Mouse (Mus musculus) MEL (cell line): Measurements from ENCODE around the gene Smad6. TPM values are rescaled to one million over a fixed set of nuclear protein-coding genes. Genes with fewer than 3 reads are reported as not detected.

Source experiments
- DNase-seq: peaks from one replicate; pipeline ENCODE4 v3.0.0; 2011; ENCODE audit warnings: low read depth, low spot score
- H3K27ac ChIP-seq: 2 replicates; pipeline ENCODE4 v1.5.1; 2012; ENCODE audit warnings: low read depth, mild to moderate bottlenecking, control low read depth, low read length, moderate library complexity; ENCODE audit not compliant: control insufficient read depth
- H3K27me3 ChIP-seq, 2 experiments: fragments of 150-350 bp in 1 of 2; sonication (generic) in 1 of 2; 2 replicates each; pipeline ENCODE4 v1.6.1; 2012; ENCODE audit warnings: low read length in 2 of 2, mild to moderate bottlenecking in 2 of 2, improper control_type of control experiment in 1 of 2, moderate library complexity in 1 of 2; ENCODE audit not compliant: insufficient read depth in 2 of 2, control insufficient read depth in 1 of 2
- H3K36me3 ChIP-seq, 2 experiments: 2 replicates each; pipeline ENCODE4 v1.6.1; 2012 to 2014; ENCODE audit warnings: low read length in 2 of 2, improper control_type of control experiment in 1 of 2, inconsistent platforms in 1 of 2, mild to moderate bottlenecking in 1 of 2; ENCODE audit not compliant: insufficient read depth in 2 of 2, control insufficient read depth in 1 of 2
- H3K4me1 ChIP-seq, 2 experiments: fragments of 150-350 bp in 1 of 2; sonication (generic) in 1 of 2; 2 replicates each; pipeline ENCODE4 v1.6.1; 2012; ENCODE audit warnings: low read length in 2 of 2, improper control_type of control experiment in 1 of 2, mild to moderate bottlenecking in 1 of 2; ENCODE audit not compliant: insufficient read depth in 2 of 2, control insufficient read depth in 1 of 2
- H3K4me3 ChIP-seq, 2 experiments: fragments of 150-350 bp in 1 of 2; sonication (generic) in 1 of 2; 2 replicates each; pipeline ENCODE4 v1.5.1; 2012; ENCODE audit warnings: low read depth in 2 of 2, low read length in 2 of 2, mild to moderate bottlenecking in 2 of 2, moderate library complexity in 2 of 2, control low read depth in 1 of 2, improper control_type of control experiment in 1 of 2; ENCODE audit not compliant: control insufficient read depth in 1 of 2, insufficient read depth in 1 of 2
- H3K79me2 ChIP-seq: 2 replicates; pipeline ENCODE4 v1.6.1; 2012; ENCODE audit warnings: mild to moderate bottlenecking, low read length, moderate library complexity; ENCODE audit not compliant: control insufficient read depth, poor library complexity, insufficient read depth
- H3K9ac ChIP-seq: 2 replicates; pipeline ENCODE4 v1.6.1; 2012; ENCODE audit warnings: low read depth, mild to moderate bottlenecking, control low read depth, low read length, moderate library complexity; ENCODE audit not compliant: control insufficient read depth, poor library complexity, severe bottlenecking
- H3K9me3 ChIP-seq: fragments of 150-350 bp; sonication (generic); replicated peaks from 2 replicates; pipeline ENCODE4 v1.6.1; 2012; ENCODE audit warnings: mild to moderate bottlenecking, low read length, improper control_type of control experiment, moderate library complexity; ENCODE audit not compliant: insufficient read depth
- CHD1 ChIP-seq: IDR thresholded peaks from 2 replicates; pipeline ENCODE4 v1.6.1; 2012; ENCODE audit warnings: low read depth, mild to moderate bottlenecking, inconsistent platforms, low read length, improper control_type of control experiment
- CHD2 ChIP-seq: IDR thresholded peaks from 2 replicates; pipeline ENCODE4 v1.6.1; 2011; ENCODE audit warnings: low read length, improper control_type of control experiment
- EP300 ChIP-seq, 2 experiments: IDR thresholded peaks; 2 replicates each; pipeline ENCODE4 v1.6.1; 2011; ENCODE audit warnings: improper control_type of control experiment in 2 of 2, low read length in 2 of 2, low read depth in 1 of 2, mild to moderate bottlenecking in 1 of 2
- GATA1 ChIP-seq: IDR thresholded peaks from 2 replicates; pipeline ENCODE4 v1.6.1; 2011; ENCODE audit warnings: low read depth, low read length, improper control_type of control experiment
- MAX ChIP-seq: IDR thresholded peaks from 2 replicates; pipeline ENCODE4 v1.6.1; 2011; ENCODE audit warnings: low read length, improper control_type of control experiment
- MXI1 ChIP-seq: IDR thresholded peaks from 2 replicates; pipeline ENCODE4 v1.6.1; 2011; ENCODE audit warnings: mild to moderate bottlenecking, low read depth, low read length, improper control_type of control experiment
- MYB ChIP-seq: IDR thresholded peaks from 2 replicates; pipeline ENCODE4 v1.6.1; 2011; ENCODE audit warnings: mild to moderate bottlenecking, low read depth, low read length, improper control_type of control experiment
- NRF1 ChIP-seq: IDR thresholded peaks from 2 replicates; pipeline ENCODE4 v1.6.1; 2014; ENCODE audit warnings: low read depth, mild to moderate bottlenecking, inconsistent platforms, low read length, improper control_type of control experiment, moderate library complexity; ENCODE audit not compliant: poor library complexity, insufficient read depth, severe bottlenecking
- POLR2A ChIP-seq, 2 experiments: IDR thresholded peaks; 2 replicates each; pipeline ENCODE4 v1.6.1; 2011 to 2012; ENCODE audit warnings: low read length in 2 of 2, mild to moderate bottlenecking in 2 of 2, control low read depth in 1 of 2, improper control_type of control experiment in 1 of 2, low read depth in 1 of 2, moderate library complexity in 1 of 2; ENCODE audit not compliant: control insufficient read depth in 1 of 2, insufficient read depth in 1 of 2, poor library complexity in 1 of 2
- POLR2AphosphoS5 ChIP-seq: IDR thresholded peaks from 2 replicates; pipeline ENCODE4 v1.6.1; 2012; ENCODE audit warnings: low read depth, borderline replicate concordance, mild to moderate bottlenecking, inconsistent platforms, low read length, moderate library complexity, mixed read lengths
- SIN3A ChIP-seq: IDR thresholded peaks from 2 replicates; pipeline ENCODE4 v1.6.1; 2012; ENCODE audit warnings: low read length, improper control_type of control experiment, inconsistent platforms
- TAL1 ChIP-seq: IDR thresholded peaks from 2 replicates; pipeline ENCODE4 v1.6.1; 2012; ENCODE audit warnings: mild to moderate bottlenecking, inconsistent platforms, low read length, moderate library complexity, mixed read lengths
- TBP ChIP-seq: IDR thresholded peaks from 2 replicates; pipeline ENCODE4 v1.8.0; 2011; ENCODE audit warnings: low read depth, low read length, improper control_type of control experiment
- TCF12 ChIP-seq: IDR thresholded peaks from 2 replicates; pipeline ENCODE4 v1.6.1; 2014; ENCODE audit warnings: low read depth, mild to moderate bottlenecking, inconsistent platforms, low read length, improper control_type of control experiment, moderate library complexity
- UBTF ChIP-seq: IDR thresholded peaks from 2 replicates; pipeline ENCODE4 v1.6.1; 2012; ENCODE audit warnings: low read depth, mild to moderate bottlenecking, inconsistent platforms, low read length, improper control_type of control experiment, moderate library complexity, borderline replicate concordance; ENCODE audit not compliant: insufficient read depth
- ZC3H11A ChIP-seq: IDR thresholded peaks from 2 replicates; pipeline ENCODE4 v1.6.1; 2012; ENCODE audit warnings: low read depth, mild to moderate bottlenecking, inconsistent platforms, low read length, improper control_type of control experiment
- ZMIZ1 ChIP-seq: IDR thresholded peaks from 2 replicates; pipeline ENCODE4 v1.6.1; 2012; ENCODE audit warnings: low read depth, mild to moderate bottlenecking, inconsistent platforms, low read length, improper control_type of control experiment, moderate library complexity
- ZNF384 ChIP-seq: IDR thresholded peaks from 2 replicates; pipeline ENCODE4 v1.6.1; 2012; ENCODE audit warnings: low read depth, mild to moderate bottlenecking, inconsistent platforms, low read length, improper control_type of control experiment
- polyA plus RNA-seq, 2 experiments: library from polyadenylated mRNA; stranded (reverse) in 1 of 2; unstranded in 1 of 2; fragments of >175 nt in 1 of 2; fragments of >200 nt in 1 of 2; gene quantifications; 2 replicates each; pipeline versions ENCODE4 v1.2.1 to v1.2.4; 2012; ENCODE audit warnings: low replicate concordance in 2 of 2, low read depth in 1 of 2; ENCODE audit not compliant: insufficient read length in 2 of 2, insufficient read depth in 1 of 2, missing spikeins in 1 of 2
- total RNA-seq: library from RNA; depleted of rRNA; stranded (reverse); fragments of 300-350 nt; gene quantifications from 2 replicates; pipeline ENCODE4 v1.2.3, GENCODE M21; 2012

The Smad6 gene
- total and polyA plus RNA-seq, 3 experiments, result 2.2 to 3.9 TPM; not detected in 1

DNA sequence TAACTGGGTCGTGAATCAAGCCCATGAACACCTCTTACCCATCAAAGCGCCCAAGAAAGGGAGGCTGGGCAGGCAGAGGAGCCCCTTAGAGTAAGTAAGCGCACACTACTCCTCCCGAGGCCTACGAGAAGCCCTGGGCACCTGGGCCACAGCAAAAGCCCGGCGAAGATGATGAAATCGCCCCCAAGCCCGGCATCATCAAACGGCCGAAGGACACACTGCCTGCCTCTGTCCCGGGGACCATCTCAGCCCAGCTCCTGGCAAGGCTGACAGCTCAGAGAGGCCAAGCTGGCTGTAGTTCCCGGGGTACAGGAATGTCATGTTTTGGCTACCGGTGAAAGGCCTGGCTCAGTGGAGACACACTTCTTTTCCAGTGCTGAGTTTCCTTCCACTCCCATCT lies 23.8 kb downstream of the Smad6 start:
- Histone ChIP-seq H3K4me1 (no peaks in the 10 kb centered on the region), H3K27ac (no peak overlapping the region), H3K9me3 (no peaks in the 10 kb centered on the region), H3K36me3 (no peaks in the 10 kb centered on the region), H3K79me2 (no peaks in the 10 kb centered on the region), H3K9ac (no peak overlapping the region)
- DNase-seq, result no peak
- TF ChIP-seq MXI1, result no peak
- no peak for TF ChIP-seq POLR2A (IDR thresholded peaks at IDR 0.05; ENCODE audit: control insufficient read depth in 1 of 2, insufficient read depth in 1 of 2, low read depth in 1 of 2, low read length in 2 of 2, poor library complexity in 1 of 2)
- no peak for TF ChIP-seq MYB
- no peak for TF ChIP-seq EP300 (IDR thresholded peaks at IDR 0.05; ENCODE audit: low read depth in 1 of 2, low read length in 2 of 2)
- no peak for TF ChIP-seq ZC3H11A
- TF ChIP-seq SIN3A, result no peak
- TF ChIP-seq ZNF384, result no peak
- TF ChIP-seq ZMIZ1, result no peak
- no peak for TF ChIP-seq MAX
- no peak for TF ChIP-seq TAL1
- TF ChIP-seq, all 39 proteins: peak for 0
- Histone ChIP-seq H3K27me3 (no peaks in the 10 kb centered on the region), H3K4me3 (no peak overlapping the region)

DNA sequence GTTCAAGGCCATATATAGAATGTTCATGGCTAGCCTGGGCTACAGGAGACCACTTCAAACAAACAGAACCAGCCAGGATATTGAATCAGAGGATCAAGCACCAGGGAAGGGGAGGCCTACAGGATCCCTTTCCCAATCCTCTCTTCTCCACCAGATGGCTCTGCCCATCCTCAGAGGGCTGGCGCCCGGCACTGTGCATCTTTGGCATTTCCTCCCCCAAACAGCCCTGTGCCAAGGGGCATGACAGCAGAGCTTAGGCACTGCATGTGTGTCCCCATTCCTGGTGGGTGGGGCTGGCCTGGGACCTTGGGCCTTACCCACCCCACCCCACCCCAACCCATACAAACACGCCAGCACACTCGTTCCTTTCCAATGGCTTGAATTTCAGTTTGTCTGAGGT lies 24.4 kb downstream of the Smad6 start:
- Histone ChIP-seq H3K9me3 (no peaks in the 10 kb centered on the region), H3K4me3 (no peak overlapping the region), H3K27ac (no peak overlapping the region), H3K9ac (no peak overlapping the region), H3K79me2 (no peaks in the 10 kb centered on the region), H3K4me1 (no peaks in the 10 kb centered on the region), H3K27me3 (no peaks in the 10 kb centered on the region), H3K36me3 (no peaks in the 10 kb centered on the region)
- DNase-seq, result no peak
- TF ChIP-seq NRF1, result no peak
- no peak for TF ChIP-seq POLR2AphosphoS5
- TF ChIP-seq MAX, result no peak
- no peak for TF ChIP-seq TBP
- no peak for TF ChIP-seq CHD1
- TF ChIP-seq ZNF384, result no peak
- no peak for TF ChIP-seq ZC3H11A
- no peak for TF ChIP-seq TCF12
- TF ChIP-seq CHD2, result no peak
- TF ChIP-seq GATA1, result no peak
- TF ChIP-seq UBTF, result no peak
